Mouse (Mus musculus): ENCODE measurements at regions not wholly inside any gene's neighbourhood (a gene's known extent, or its start where the extent isn't known, plus 50 kb on each side); places are given as distances from the start of the nearest gene placed in this dataset.
"Not testable (repeated sequence)": the region's sequence is repeated elsewhere in the genome, so short reads cannot be mapped to it uniquely, and the experiment has no call there.

DNA sequence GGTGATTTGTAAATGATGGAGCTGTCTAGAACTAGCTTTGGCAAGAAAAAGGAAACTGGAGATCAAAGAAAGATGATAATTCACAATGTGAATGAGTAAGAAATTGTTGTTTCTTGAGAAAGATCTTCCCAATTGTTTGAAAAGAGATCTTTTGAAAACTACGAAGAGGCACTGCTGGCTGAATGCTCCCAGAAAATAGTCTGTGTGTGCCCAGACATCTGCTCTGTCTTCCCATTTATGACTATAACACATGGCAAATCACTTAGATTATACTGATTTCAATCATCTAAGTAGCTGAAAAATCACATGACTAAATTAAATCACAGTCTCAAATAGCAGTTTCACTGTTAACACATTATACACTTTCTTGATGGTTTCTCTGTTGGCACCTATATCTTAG, 434.2 kb upstream of the Sema6d start:
- Histone ChIP-seq H3K27me3 (replicated peaks; ENCODE audit: control insufficient read depth, insufficient read depth, low read length) (no peaks in the 10 kb centered on the region), H3K4me2 (ENCODE audit: low read length) (no peak overlapping the region), H3K9ac (ENCODE audit: low read depth, low read length) (no peak overlapping the region), H3K4me1 (ENCODE audit: control insufficient read depth, insufficient read depth, low read depth, low read length) (no peaks in the 10 kb centered on the region), H3K36me3 (ENCODE audit: control insufficient read depth, insufficient read depth, low read length) (no peaks in the 10 kb centered on the region), H3K27ac (ENCODE audit: low read depth, low read length) (no peak overlapping the region), H3K9me3 (ENCODE audit: control insufficient read depth, low read length) (no peaks in the 10 kb centered on the region), H3K4me3 (ENCODE audit: low read length) (no peak overlapping the region)
- 75% methylated on average over 1 of the region's 1 CpGs for WGBS
- no peak for ATAC-seq

GRCm38 (mm10) chr2:123688290-123689030, 401.3 kb upstream of the Sema6d start:
- 84% methylated on average over 4 of the region's 4 CpGs for WGBS
- H3K9ac ChIP-seq (ENCODE audit: low read depth, low read length): no peak overlapping the region
- no peaks in the 10 kb centered on the region for H3K27me3 ChIP-seq (replicated peaks; ENCODE audit: control insufficient read depth, insufficient read depth, low read length)
- ATAC-seq: no peak
- no peaks in the 10 kb centered on the region for H3K9me3 ChIP-seq (ENCODE audit: control insufficient read depth, low read length)
- no peaks in the 10 kb centered on the region for H3K4me1 ChIP-seq (ENCODE audit: control insufficient read depth, insufficient read depth, low read depth, low read length)
- no peak overlapping the region for H3K4me3 ChIP-seq (ENCODE audit: low read length)
- H3K27ac ChIP-seq (ENCODE audit: low read depth, low read length): no peak overlapping the region
- H3K36me3 ChIP-seq (ENCODE audit: control insufficient read depth, insufficient read depth, low read length): no peaks in the 10 kb centered on the region
- no peak overlapping the region for H3K4me2 ChIP-seq (ENCODE audit: low read length)

GRCm38 (mm10) chr2:123689801-123690200, 400.0 kb upstream of the Sema6d start:
- Histone ChIP-seq H3K4me3 (ENCODE audit: low read length) (no peak overlapping the region), H3K27ac (ENCODE audit: low read depth, low read length) (no peak overlapping the region), H3K9ac (ENCODE audit: low read depth, low read length) (no peak overlapping the region), H3K4me1 (ENCODE audit: control insufficient read depth, insufficient read depth, low read depth, low read length) (no peaks in the 10 kb centered on the region), H3K4me2 (ENCODE audit: low read length) (no peak overlapping the region), H3K27me3 (replicated peaks; ENCODE audit: control insufficient read depth, insufficient read depth, low read length) (no peaks in the 10 kb centered on the region), H3K9me3 (ENCODE audit: control insufficient read depth, low read length) (no peaks in the 10 kb centered on the region), H3K36me3 (ENCODE audit: control insufficient read depth, insufficient read depth, low read length) (no peaks in the 10 kb centered on the region)
- 82% methylated on average over 1 of the region's 1 CpGs for WGBS
- ATAC-seq: no peak

- ATAC-seq: no peak
- H3K9ac ChIP-seq (ENCODE audit: low read depth, low read length): no peak overlapping the region
- no peaks in the 10 kb centered on the region for H3K9me3 ChIP-seq (ENCODE audit: control insufficient read depth, low read length)
- no peak overlapping the region for H3K4me3 ChIP-seq (ENCODE audit: low read length)
- no peaks in the 10 kb centered on the region for H3K4me1 ChIP-seq (ENCODE audit: control insufficient read depth, insufficient read depth, low read depth, low read length)
- no peak overlapping the region for H3K4me2 ChIP-seq (ENCODE audit: low read length)
- 84% methylated on average over 4 of the region's 4 CpGs for WGBS
- H3K36me3 ChIP-seq (ENCODE audit: control insufficient read depth, insufficient read depth, low read length): no peaks in the 10 kb centered on the region
- no peaks in the 10 kb centered on the region for H3K27me3 ChIP-seq (replicated peaks; ENCODE audit: control insufficient read depth, insufficient read depth, low read length)
- no peak overlapping the region for H3K27ac ChIP-seq (ENCODE audit: low read depth, low read length)
These were observed 350.1 kb upstream of the Sema6d start for GRCm38 (mm10) chr2:123739688-123740087.

DNA sequence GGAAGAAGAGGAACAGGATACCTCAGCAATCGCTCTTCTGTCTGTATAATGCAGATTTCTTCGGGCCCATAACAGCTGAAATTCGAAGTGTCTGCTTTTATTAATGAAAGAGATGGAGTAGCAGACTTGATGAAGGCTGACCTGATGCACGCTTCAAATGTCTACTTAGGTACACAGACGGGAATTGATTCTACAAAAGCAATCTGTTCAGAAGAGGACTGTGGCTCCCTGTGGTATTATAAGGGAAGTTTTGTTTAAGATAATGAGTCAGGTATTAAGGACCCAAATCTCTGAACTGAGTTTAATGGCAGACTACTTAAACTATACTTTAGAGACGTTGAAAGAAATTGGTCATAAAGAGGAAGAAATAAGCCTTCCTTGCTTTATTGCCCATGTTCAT, 349.2 kb upstream of the Sema6d start:
- H3K4me1 ChIP-seq (ENCODE audit: control insufficient read depth, insufficient read depth, low read depth, low read length): no peaks in the 10 kb centered on the region
- H3K27me3 ChIP-seq (replicated peaks; ENCODE audit: control insufficient read depth, insufficient read depth, low read length): no peaks in the 10 kb centered on the region
- no peak overlapping the region for H3K4me2 ChIP-seq (ENCODE audit: low read length)
- WGBS: 71% methylated on average over 6 of the region's 6 CpGs
- no peaks in the 10 kb centered on the region for H3K36me3 ChIP-seq (ENCODE audit: control insufficient read depth, insufficient read depth, low read length)
- H3K9me3 ChIP-seq (ENCODE audit: control insufficient read depth, low read length): no peaks in the 10 kb centered on the region
- ATAC-seq: no peak
- no peak overlapping the region for H3K4me3 ChIP-seq (ENCODE audit: low read length)
- no peak overlapping the region for H3K9ac ChIP-seq (ENCODE audit: low read depth, low read length)
- H3K27ac ChIP-seq (ENCODE audit: low read depth, low read length): no peak overlapping the region

GRCm38 (mm10) chr2:123754220-123754619, 335.5 kb upstream of the Sema6d start:
- Histone ChIP-seq H3K4me3 (ENCODE audit: low read length) (peak overlapping the region; percentile 28), H3K27me3 (replicated peaks; ENCODE audit: control insufficient read depth, insufficient read depth, low read length) (no peaks in the 10 kb centered on the region), H3K9ac (ENCODE audit: low read depth, low read length) (no peak overlapping the region), H3K4me2 (ENCODE audit: low read length) (peak overlapping the region; percentile 44), H3K4me1 (ENCODE audit: control insufficient read depth, insufficient read depth, low read depth, low read length) (no peaks in the 10 kb centered on the region), H3K36me3 (ENCODE audit: control insufficient read depth, insufficient read depth, low read length) (no peaks in the 10 kb centered on the region), H3K27ac (ENCODE audit: low read depth, low read length) (no peak overlapping the region), H3K9me3 (ENCODE audit: control insufficient read depth, low read length) (no peaks in the 10 kb centered on the region)
- ATAC-seq: no peak
- WGBS: 69% methylated on average over 7 of the region's 7 CpGs

DNA sequence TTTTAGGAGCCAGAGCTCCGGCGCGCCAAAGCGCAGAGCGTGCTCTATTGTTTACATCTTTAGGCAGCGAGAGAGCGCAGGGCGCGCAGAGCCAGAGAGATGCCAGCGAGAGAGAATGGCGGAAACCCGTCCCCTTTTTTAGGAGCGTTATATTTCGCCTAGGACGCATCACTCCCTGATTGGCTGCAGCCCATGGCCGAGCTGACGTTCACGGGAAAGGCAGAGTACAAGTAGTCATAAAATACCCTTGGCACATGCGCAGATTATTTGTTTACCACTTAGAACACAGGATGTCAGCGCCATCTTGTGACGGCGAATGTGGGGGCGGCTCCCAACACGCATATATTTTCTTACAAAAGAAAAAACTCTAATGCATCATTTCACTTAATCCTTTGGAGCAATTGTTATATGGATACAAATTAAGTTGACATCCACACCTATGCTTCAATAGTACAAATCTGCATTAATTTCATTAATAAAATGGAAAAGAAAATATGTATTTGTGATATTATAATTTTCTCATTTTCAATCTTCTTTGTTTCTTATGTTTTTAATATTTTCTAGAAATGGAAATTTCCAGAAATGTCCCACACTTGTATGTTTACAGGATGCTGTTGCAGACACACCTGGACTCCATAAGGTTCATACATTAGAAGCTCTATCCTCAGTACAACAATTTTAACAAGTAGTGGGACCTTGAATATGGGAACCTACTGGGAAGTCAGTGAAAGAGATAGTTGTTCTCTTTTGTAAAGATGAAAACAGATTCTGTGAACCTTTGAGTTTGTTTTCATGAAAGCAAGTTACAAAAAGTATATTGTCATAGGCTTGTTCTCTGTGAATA, 334.9 kb upstream of the Sema6d start:
- H3K4me1 ChIP-seq (ENCODE audit: control insufficient read depth, insufficient read depth, low read depth, low read length); H3K9ac ChIP-seq (ENCODE audit: low read depth, low read length); H3K27ac ChIP-seq (ENCODE audit: low read depth, low read length); ATAC-seq; H3K36me3 ChIP-seq (ENCODE audit: control insufficient read depth, insufficient read depth, low read length); H3K27me3 ChIP-seq (replicated peaks; ENCODE audit: control insufficient read depth, insufficient read depth, low read length); H3K9me3 ChIP-seq (ENCODE audit: control insufficient read depth, low read length): not testable (repeated sequence)
- peak overlapping the region; percentile 44 for H3K4me2 ChIP-seq (ENCODE audit: low read length)
- 57% methylated on average over 10 of the region's 24 CpGs for WGBS
- peak overlapping the region; percentile 28 for H3K4me3 ChIP-seq (ENCODE audit: low read length)

- ATAC-seq: peak; percentile 79
- WGBS: 46% methylated on average over 3 of the region's 3 CpGs
These were observed 290.5 kb upstream of the Sema6d start for GRCm38 (mm10) chr2:123799226-123799786.

GRCm38 (mm10) chr2:123805646-123806045, 284.1 kb upstream of the Sema6d start:
- Histone ChIP-seq H3K27me3 (replicated peaks; ENCODE audit: control insufficient read depth, insufficient read depth, low read length) (no peaks in the 10 kb centered on the region), H3K9me3 (ENCODE audit: control insufficient read depth, low read length) (no peaks in the 10 kb centered on the region), H3K9ac (ENCODE audit: low read depth, low read length) (no peak overlapping the region), H3K27ac (ENCODE audit: low read depth, low read length) (no peak overlapping the region), H3K4me2 (ENCODE audit: low read length) (no peak overlapping the region), H3K36me3 (ENCODE audit: control insufficient read depth, insufficient read depth, low read length) (no peaks in the 10 kb centered on the region), H3K4me1 (ENCODE audit: control insufficient read depth, insufficient read depth, low read depth, low read length) (no peaks in the 10 kb centered on the region), H3K4me3 (ENCODE audit: low read length) (no peak overlapping the region)
- ATAC-seq: no peak
- 70% methylated on average over 2 of the region's 2 CpGs for WGBS

More at GRCm38 (mm10) chr2:123799226-123799786, 290.5 kb upstream of the Sema6d start:
- no peaks in the 10 kb centered on the region for H3K27me3 ChIP-seq (replicated peaks; ENCODE audit: control insufficient read depth, insufficient read depth, low read length)
- no peaks in the 10 kb centered on the region for H3K9me3 ChIP-seq (ENCODE audit: control insufficient read depth, low read length)
- H3K27ac ChIP-seq (ENCODE audit: low read depth, low read length): no peak overlapping the region
- H3K4me1 ChIP-seq (ENCODE audit: control insufficient read depth, insufficient read depth, low read depth, low read length): peaks cover 2% of the 10 kb centered on the region; the same call in 1 of the 2 replicates
- no peak overlapping the region for H3K4me3 ChIP-seq (ENCODE audit: low read length)
- no peak overlapping the region for H3K4me2 ChIP-seq (ENCODE audit: low read length)
- no peaks in the 10 kb centered on the region for H3K36me3 ChIP-seq (ENCODE audit: control insufficient read depth, insufficient read depth, low read length)
- H3K9ac ChIP-seq (ENCODE audit: low read depth, low read length): no peak overlapping the region
